Mouse (Mus musculus) midbrain, embryonic 14.5 days (tissue): ENCODE measurements around the gene Gm10644. TPM values are rescaled to one million over a fixed set of nuclear protein-coding genes. Genes with fewer than 3 reads are reported as not detected.

Experiments used
- ATAC-seq: fragments of 200-750 bp; cut with Nextera tagmentation; 2 replicates; pipeline ENCODE4 v1.8.0; 2017; ENCODE audit warnings: moderate number of reproducible peaks, moderate library complexity; ENCODE audit not compliant: low FRiP score, low TSS enrichment
- DNase-seq: peaks from one replicate; pipeline ENCODE4 v3.0.0-alpha.2; 2015
- H3K27ac ChIP-seq: fragments of 300-500 bp; sonication (generic); replicated peaks from 2 replicates; pipeline ENCODE4 v1.5.1; 2014; ENCODE audit warnings: mild to moderate bottlenecking, low read depth, low read length, moderate library complexity
- H3K27me3 ChIP-seq: fragments of 300-500 bp; sonication (generic); 2 replicates; pipeline ENCODE4 v1.6.1; 2014; ENCODE audit warnings: low read length, control low read depth, mixed read lengths; ENCODE audit not compliant: control insufficient read depth, insufficient read depth
- H3K36me3 ChIP-seq: fragments of 300-500 bp; sonication (generic); 2 replicates; pipeline ENCODE4 v1.6.1; 2014; ENCODE audit warnings: low read length, control low read depth; ENCODE audit not compliant: control insufficient read depth, insufficient read depth
- H3K4me1 ChIP-seq: fragments of 300-500 bp; sonication (generic); 2 replicates; pipeline ENCODE4 v1.6.1; 2014; ENCODE audit warnings: mild to moderate bottlenecking, antibody characterized with exemption, low read length, control low read depth; ENCODE audit not compliant: control insufficient read depth, insufficient read depth
- H3K4me2 ChIP-seq: fragments of 300-500 bp; sonication (generic); 2 replicates; pipeline ENCODE4 v1.6.1; 2014; ENCODE audit warnings: mild to moderate bottlenecking, low read length, moderate library complexity
- H3K4me3 ChIP-seq: fragments of 300-500 bp; sonication (generic); replicated peaks from 2 replicates; pipeline ENCODE4 v1.5.1; 2014; ENCODE audit warnings: low read depth, low read length
- H3K9ac ChIP-seq: fragments of 300-500 bp; sonication (generic); replicated peaks from 2 replicates; pipeline ENCODE4 v1.6.1; 2014; ENCODE audit warnings: mild to moderate bottlenecking, low read length, moderate library complexity
- H3K9me3 ChIP-seq: fragments of 300-500 bp; sonication (generic); 2 replicates; pipeline ENCODE4 v1.6.1; 2016; ENCODE audit warnings: low read length, control low read depth, mixed read lengths; ENCODE audit not compliant: control insufficient read depth
- WGBS: fragments of 180-500 bp; shearing (Covaris S2); extraction: QIAGEN DNeasy Blood & Tissue Kit; methylation state at CpG from one replicate; pipeline ENCODE4 v1.1.7; 2014; 5-methylcytosine and 5-hydroxymethylcytosine counted together
- polyA plus RNA-seq: library from polyadenylated mRNA; unstranded; fragments of >200 nt; fragmentation: Nextera tagmentation; extraction: Ambion mirVana; gene quantifications from 2 replicates; pipeline ENCODE4 v1.2.1, GENCODE M21; 2014

The Gm10644 gene
- polyA plus RNA-seq, 1 experiment from 2014 or later = 1.0 TPM

- H3K27me3 ChIP-seq = no peaks in the 10 kb centered on the region
- no peak overlapping the region for H3K27ac ChIP-seq
- peak overlapping the region; percentile 53 for H3K4me3 ChIP-seq
- no peaks in the 10 kb centered on the region for H3K36me3 ChIP-seq
- peaks cover 8% of the 10 kb centered on the region for H3K4me1 ChIP-seq
- H3K9me3 ChIP-seq = no peaks in the 10 kb centered on the region
- WGBS = 1% methylated on average over 15 of the region's 15 CpGs
- no peak overlapping the region; the same call in 1 of the 2 replicates for H3K9ac ChIP-seq
- DNase-seq (no peak), ATAC-seq (peak; percentile 12; the same call in 1 of the 2 replicates)
- peak overlapping the region; percentile 94 for H3K4me2 ChIP-seq
These were observed 883 bp upstream of the Gm10644 start for GRCm38 (mm10) chr8:83955958-83956218.

- DNase-seq (no peak), ATAC-seq (no peak)
- no peaks in the 10 kb centered on the region for H3K9me3 ChIP-seq
- no peaks in the 10 kb centered on the region for H3K36me3 ChIP-seq
- peak overlapping the region; percentile 51 for H3K9ac ChIP-seq
- under 1% methylated on average over 14 of the region's 14 CpGs for WGBS
- peak overlapping the region; percentile 67 for H3K27ac ChIP-seq
- H3K4me3 ChIP-seq = peak overlapping the region; percentile 53
- H3K27me3 ChIP-seq = no peaks in the 10 kb centered on the region
- peak overlapping the region; percentile 94 for H3K4me2 ChIP-seq
- H3K4me1 ChIP-seq = peaks cover 8% of the 10 kb centered on the region
These were observed 278 bp downstream of the Gm10644 start for GRCm38 (mm10) chr8:83954749-83955105.

- no peaks in the 10 kb centered on the region for H3K9me3 ChIP-seq
These were observed 9.5 kb downstream of the Gm10644 start for GRCm38 (mm10) chr8:83945540-83945939.

GRCm38 (mm10) chr8:83942446-83942845 is 12.6 kb downstream of the Gm10644 start:
- H3K36me3 ChIP-seq = peaks cover 31% of the 10 kb centered on the region
- H3K27me3 ChIP-seq = no peaks in the 10 kb centered on the region
- no peak overlapping the region for H3K4me3 ChIP-seq
- WGBS = 71% methylated on average over 1 of the region's 1 CpGs
- no peak for DNase-seq
- no peaks in the 10 kb centered on the region for H3K4me1 ChIP-seq
- no peak overlapping the region for H3K4me2 ChIP-seq
- ATAC-seq = no peak
- H3K9me3 ChIP-seq = no peaks in the 10 kb centered on the region
- H3K27ac ChIP-seq = no peak overlapping the region
- no peak overlapping the region for H3K9ac ChIP-seq

More at GRCm38 (mm10) chr8:83945540-83945939, 9.5 kb downstream of the Gm10644 start:
- Histone ChIP-seq H3K36me3 (no peaks in the 10 kb centered on the region), H3K4me3 (no peak overlapping the region), H3K4me1 (no peaks in the 10 kb centered on the region), H3K4me2 (no peak overlapping the region), H3K27ac (no peak overlapping the region), H3K9ac (no peak overlapping the region), H3K27me3 (no peaks in the 10 kb centered on the region)
- no peak for DNase-seq
- no peak for ATAC-seq
- 78% methylated on average over 3 of the region's 3 CpGs for WGBS

GRCm38 (mm10) chr8:83941066-83941677 is 13.8 kb downstream of the Gm10644 start:
- ATAC-seq (no peak), DNase-seq (no peak)
- 67% methylated on average over 6 of the region's 6 CpGs for WGBS
- Histone ChIP-seq H3K4me2 (no peak overlapping the region), H3K9ac (no peak overlapping the region), H3K36me3 (peaks cover 43% of the 10 kb centered on the region), H3K27me3 (no peaks in the 10 kb centered on the region), H3K27ac (0 out of 2 replicates have a peak overlapping the region, but pooled peaks have one; percentile 9), H3K4me3 (no peak overlapping the region), H3K4me1 (no peaks in the 10 kb centered on the region), H3K9me3 (no peaks in the 10 kb centered on the region)

GRCm38 (mm10) chr8:83938330-83938729 is 16.7 kb downstream of the Gm10644 start:
- no peak for DNase-seq
- Histone ChIP-seq H3K9ac (no peak overlapping the region), H3K27ac (no peak overlapping the region), H3K27me3 (no peaks in the 10 kb centered on the region), H3K36me3 (peaks cover 72% of the 10 kb centered on the region), H3K9me3 (no peaks in the 10 kb centered on the region), H3K4me2 (no peak overlapping the region), H3K4me3 (no peak overlapping the region), H3K4me1 (no peaks in the 10 kb centered on the region)
- 95% methylated on average over 15 of the region's 15 CpGs for WGBS
- ATAC-seq = no peak

GRCm38 (mm10) chr8:83937645-83938044 is 17.4 kb downstream of the Gm10644 start:
- ATAC-seq (no peak), DNase-seq (no peak)
- 96% methylated on average over 7 of the region's 7 CpGs for WGBS
- H3K9me3 ChIP-seq = no peaks in the 10 kb centered on the region
- no peak overlapping the region for H3K9ac ChIP-seq
- no peak overlapping the region for H3K27ac ChIP-seq
- no peaks in the 10 kb centered on the region for H3K4me1 ChIP-seq
- H3K27me3 ChIP-seq = no peaks in the 10 kb centered on the region
- H3K4me2 ChIP-seq = no peak overlapping the region
- H3K4me3 ChIP-seq = no peak overlapping the region
- H3K36me3 ChIP-seq = peaks cover 79% of the 10 kb centered on the region

- Histone ChIP-seq H3K36me3 (peaks cover 100% of the 10 kb centered on the region), H3K27ac (no peak overlapping the region), H3K9me3 (no peaks in the 10 kb centered on the region), H3K27me3 (no peaks in the 10 kb centered on the region), H3K4me2 (no peak overlapping the region), H3K9ac (no peak overlapping the region), H3K4me3 (no peak overlapping the region), H3K4me1 (no peaks in the 10 kb centered on the region)
- no peak for DNase-seq
- 94% methylated on average over 8 of the region's 8 CpGs for WGBS
- no peak for ATAC-seq
These were observed 19.6 kb downstream of the Gm10644 start for GRCm38 (mm10) chr8:83935435-83935834.

- 83% methylated on average over 2 of the region's 2 CpGs for WGBS
- no peaks in the 10 kb centered on the region for H3K4me1 ChIP-seq
- DNase-seq (no peak), ATAC-seq (no peak)
- H3K4me2 ChIP-seq = no peak overlapping the region
- H3K27ac ChIP-seq = no peak overlapping the region
- H3K27me3 ChIP-seq = no peaks in the 10 kb centered on the region
- H3K36me3 ChIP-seq = peaks cover 100% of the 10 kb centered on the region
- H3K4me3 ChIP-seq = no peak overlapping the region
- H3K9me3 ChIP-seq = no peaks in the 10 kb centered on the region
- no peak overlapping the region for H3K9ac ChIP-seq
These were observed 20.0 kb downstream of the Gm10644 start for GRCm38 (mm10) chr8:83934994-83935393.
